Mouse (Mus musculus): Measurements from ENCODE around the gene Celsr1.

- TF ChIP-seq POLR2A (IDR thresholded peaks at IDR 0.05; ENCODE audit: low read depth, low read length) (peak; percentile 15; the same call in 1 of the 2 replicates), CTCF (IDR thresholded peaks at IDR 0.05; ENCODE audit: extremely low read depth, insufficient read length, insufficient replicate concordance, low read depth, low read length) (no peak)
Measured at GRCm38 (mm10) chr15:86074171-86074937, 40.8 kb upstream of the Celsr1 start.
